Mouse (Mus musculus): ENCODE results near the gene Tgfbr2. TPM values are rescaled to one million over a fixed set of nuclear protein-coding genes. Genes with fewer than 3 reads are reported as not detected.
A peak's percentile ranks its signal among the peaks of the same experiment; 100 is the strongest.

The Tgfbr2 gene
- polyA plus RNA-seq, 1 experiment from 2014 or later: 12.6 TPM

- 86% methylated on average over 15 of the region's 15 CpGs for WGBS
- H3K9me3 ChIP-seq (ENCODE audit: control insufficient read depth, low read length): no peaks in the 10 kb centered on the region
- no peak overlapping the region for H3K9ac ChIP-seq (ENCODE audit: low read length)
- no peaks in the 10 kb centered on the region for H3K4me1 ChIP-seq (ENCODE audit: control insufficient read depth, insufficient read depth, low read length)
- H3K4me2 ChIP-seq (ENCODE audit: low read depth): no peak overlapping the region
- ATAC-seq (ENCODE audit: insufficient read depth, low FRiP score, low TSS enrichment) (no peak), DNase-seq (ENCODE audit: low spot score) (no peak)
- H3K27ac ChIP-seq (ENCODE audit: low read depth, low read length): no peak overlapping the region
- H3K27me3 ChIP-seq (ENCODE audit: control insufficient read depth, insufficient read depth, low read length): no peaks in the 10 kb centered on the region
- no peak overlapping the region for H3K4me3 ChIP-seq (ENCODE audit: low read depth, low read length)
- no peaks in the 10 kb centered on the region for H3K36me3 ChIP-seq (ENCODE audit: control insufficient read depth, insufficient read depth, low read length)
Measured at GRCm38 (mm10) chr9:116188952-116189666, 13.9 kb upstream of the Tgfbr2 start.

- Histone ChIP-seq H3K27ac (ENCODE audit: low read depth, low read length) (no peak overlapping the region), H3K9me3 (ENCODE audit: control insufficient read depth, low read length) (no peaks in the 10 kb centered on the region), H3K4me1 (ENCODE audit: control insufficient read depth, insufficient read depth, low read length) (no peaks in the 10 kb centered on the region), H3K9ac (ENCODE audit: low read length) (no peak overlapping the region), H3K36me3 (ENCODE audit: control insufficient read depth, insufficient read depth, low read length) (no peaks in the 10 kb centered on the region), H3K27me3 (ENCODE audit: control insufficient read depth, insufficient read depth, low read length) (no peaks in the 10 kb centered on the region), H3K4me3 (ENCODE audit: low read depth, low read length) (no peak overlapping the region), H3K4me2 (ENCODE audit: low read depth) (no peak overlapping the region)
- DNase-seq (ENCODE audit: low spot score) (no peak), ATAC-seq (ENCODE audit: insufficient read depth, low FRiP score, low TSS enrichment) (no peak)
- 87% methylated on average over 10 of the region's 10 CpGs for WGBS
Measured at GRCm38 (mm10) chr9:116187181-116187731, 12.1 kb upstream of the Tgfbr2 start.

- Histone ChIP-seq H3K4me1 (ENCODE audit: control insufficient read depth, insufficient read depth, low read length) (no peaks in the 10 kb centered on the region), H3K4me2 (ENCODE audit: low read depth) (no peak overlapping the region), H3K9ac (ENCODE audit: low read length) (no peak overlapping the region), H3K36me3 (ENCODE audit: control insufficient read depth, insufficient read depth, low read length) (no peaks in the 10 kb centered on the region), H3K4me3 (ENCODE audit: low read depth, low read length) (no peak overlapping the region), H3K27me3 (ENCODE audit: control insufficient read depth, insufficient read depth, low read length) (no peaks in the 10 kb centered on the region), H3K9me3 (ENCODE audit: control insufficient read depth, low read length) (no peaks in the 10 kb centered on the region), H3K27ac (ENCODE audit: low read depth, low read length) (no peak overlapping the region)
- no peak for ATAC-seq (ENCODE audit: insufficient read depth, low FRiP score, low TSS enrichment)
- no peak for DNase-seq (ENCODE audit: low spot score)
- WGBS: 93% methylated on average over 5 of the region's 5 CpGs
Measured at GRCm38 (mm10) chr9:116184903-116185302, 9.7 kb upstream of the Tgfbr2 start.

- no peaks in the 10 kb centered on the region for H3K36me3 ChIP-seq (ENCODE audit: control insufficient read depth, insufficient read depth, low read length)
- no peak overlapping the region for H3K9ac ChIP-seq (ENCODE audit: low read length)
- no peak for DNase-seq (ENCODE audit: low spot score)
- no peaks in the 10 kb centered on the region for H3K9me3 ChIP-seq (ENCODE audit: control insufficient read depth, low read length)
- no peaks in the 10 kb centered on the region for H3K27me3 ChIP-seq (ENCODE audit: control insufficient read depth, insufficient read depth, low read length)
- H3K4me2 ChIP-seq (ENCODE audit: low read depth): no peak overlapping the region
- no peak overlapping the region for H3K4me3 ChIP-seq (ENCODE audit: low read depth, low read length)
- no peak overlapping the region for H3K27ac ChIP-seq (ENCODE audit: low read depth, low read length)
- no peak for ATAC-seq (ENCODE audit: insufficient read depth, low FRiP score, low TSS enrichment)
- H3K4me1 ChIP-seq (ENCODE audit: control insufficient read depth, insufficient read depth, low read length): no peaks in the 10 kb centered on the region
- WGBS: 96% methylated on average over 6 of the region's 6 CpGs
Measured at GRCm38 (mm10) chr9:116183035-116183434, 7.9 kb upstream of the Tgfbr2 start.

GRCm38 (mm10) chr9:116181608-116182007 lies 6.4 kb upstream of the Tgfbr2 start:
- no peaks in the 10 kb centered on the region for H3K9me3 ChIP-seq (ENCODE audit: control insufficient read depth, low read length)
- no peak for DNase-seq (ENCODE audit: low spot score)
- WGBS: 92% methylated on average over 5 of the region's 5 CpGs
- H3K9ac ChIP-seq (ENCODE audit: low read length): no peak overlapping the region
- no peaks in the 10 kb centered on the region for H3K27me3 ChIP-seq (ENCODE audit: control insufficient read depth, insufficient read depth, low read length)
- no peaks in the 10 kb centered on the region for H3K36me3 ChIP-seq (ENCODE audit: control insufficient read depth, insufficient read depth, low read length)
- no peaks in the 10 kb centered on the region for H3K4me1 ChIP-seq (ENCODE audit: control insufficient read depth, insufficient read depth, low read length)
- no peak overlapping the region for H3K4me2 ChIP-seq (ENCODE audit: low read depth)
- no peak for ATAC-seq (ENCODE audit: insufficient read depth, low FRiP score, low TSS enrichment)
- no peak overlapping the region for H3K27ac ChIP-seq (ENCODE audit: low read depth, low read length)
- H3K4me3 ChIP-seq (ENCODE audit: low read depth, low read length): no peak overlapping the region

- no peak overlapping the region for H3K4me3 ChIP-seq (ENCODE audit: low read depth, low read length)
- H3K9ac ChIP-seq (ENCODE audit: low read length): no peak overlapping the region
- H3K27ac ChIP-seq (ENCODE audit: low read depth, low read length): no peak overlapping the region
- 82% methylated on average over 3 of the region's 3 CpGs for WGBS
- H3K4me2 ChIP-seq (ENCODE audit: low read depth): no peak overlapping the region
- ATAC-seq (ENCODE audit: insufficient read depth, low FRiP score, low TSS enrichment) (no peak), DNase-seq (ENCODE audit: low spot score) (no peak)
- H3K36me3 ChIP-seq (ENCODE audit: control insufficient read depth, insufficient read depth, low read length): no peaks in the 10 kb centered on the region
- H3K9me3 ChIP-seq (ENCODE audit: control insufficient read depth, low read length): no peaks in the 10 kb centered on the region
- no peaks in the 10 kb centered on the region for H3K4me1 ChIP-seq (ENCODE audit: control insufficient read depth, insufficient read depth, low read length)
- H3K27me3 ChIP-seq (ENCODE audit: control insufficient read depth, insufficient read depth, low read length): peaks cover 6% of the 10 kb centered on the region; the same call in 1 of the 2 replicates
Measured at GRCm38 (mm10) chr9:116178151-116178550, 3.0 kb upstream of the Tgfbr2 start.

- H3K27ac ChIP-seq (ENCODE audit: low read depth, low read length): no peak overlapping the region
- ATAC-seq (ENCODE audit: insufficient read depth, low FRiP score, low TSS enrichment) (no peak), DNase-seq (ENCODE audit: low spot score) (no peak)
- WGBS: 89% methylated on average over 9 of the region's 9 CpGs
- no peak overlapping the region for H3K9ac ChIP-seq (ENCODE audit: low read length)
- H3K4me3 ChIP-seq (ENCODE audit: low read depth, low read length): no peak overlapping the region
- H3K27me3 ChIP-seq (ENCODE audit: control insufficient read depth, insufficient read depth, low read length): peaks cover 6% of the 10 kb centered on the region; the same call in 1 of the 2 replicates
- H3K4me1 ChIP-seq (ENCODE audit: control insufficient read depth, insufficient read depth, low read length): no peaks in the 10 kb centered on the region
- no peaks in the 10 kb centered on the region for H3K9me3 ChIP-seq (ENCODE audit: control insufficient read depth, low read length)
- H3K4me2 ChIP-seq (ENCODE audit: low read depth): no peak overlapping the region
- no peaks in the 10 kb centered on the region for H3K36me3 ChIP-seq (ENCODE audit: control insufficient read depth, insufficient read depth, low read length)
Measured at GRCm38 (mm10) chr9:116177108-116177507, 1.9 kb upstream of the Tgfbr2 start.

- H3K27me3 ChIP-seq (ENCODE audit: control insufficient read depth, insufficient read depth, low read length): peaks cover 6% of the 10 kb centered on the region; the same call in 1 of the 2 replicates
- no peak overlapping the region for H3K27ac ChIP-seq (ENCODE audit: low read depth, low read length)
- 9% methylated on average over 16 of the region's 16 CpGs for WGBS
- H3K4me1 ChIP-seq (ENCODE audit: control insufficient read depth, insufficient read depth, low read length): no peaks in the 10 kb centered on the region
- ATAC-seq (ENCODE audit: insufficient read depth, low FRiP score, low TSS enrichment) (no peak), DNase-seq (ENCODE audit: low spot score) (no peak)
- H3K4me2 ChIP-seq (ENCODE audit: low read depth): peak overlapping the region; percentile 94
- peak overlapping the region; percentile 73 for H3K4me3 ChIP-seq (ENCODE audit: low read depth, low read length)
- no peaks in the 10 kb centered on the region for H3K36me3 ChIP-seq (ENCODE audit: control insufficient read depth, insufficient read depth, low read length)
- H3K9ac ChIP-seq (ENCODE audit: low read length): peak overlapping the region; percentile 78
- H3K9me3 ChIP-seq (ENCODE audit: control insufficient read depth, low read length): no peaks in the 10 kb centered on the region
Measured at GRCm38 (mm10) chr9:116175488-116176115, 442 bp upstream of the Tgfbr2 start.

All from neural tube, embryonic 11.5 days (tissue).